Mouse (Mus musculus): ENCODE measurements around the gene Kctd2.
"Not testable (repeated sequence)": the region's sequence is repeated elsewhere in the genome, so short reads cannot be mapped to it uniquely, and the experiment has no call there.

Gene Kctd2

DNA sequence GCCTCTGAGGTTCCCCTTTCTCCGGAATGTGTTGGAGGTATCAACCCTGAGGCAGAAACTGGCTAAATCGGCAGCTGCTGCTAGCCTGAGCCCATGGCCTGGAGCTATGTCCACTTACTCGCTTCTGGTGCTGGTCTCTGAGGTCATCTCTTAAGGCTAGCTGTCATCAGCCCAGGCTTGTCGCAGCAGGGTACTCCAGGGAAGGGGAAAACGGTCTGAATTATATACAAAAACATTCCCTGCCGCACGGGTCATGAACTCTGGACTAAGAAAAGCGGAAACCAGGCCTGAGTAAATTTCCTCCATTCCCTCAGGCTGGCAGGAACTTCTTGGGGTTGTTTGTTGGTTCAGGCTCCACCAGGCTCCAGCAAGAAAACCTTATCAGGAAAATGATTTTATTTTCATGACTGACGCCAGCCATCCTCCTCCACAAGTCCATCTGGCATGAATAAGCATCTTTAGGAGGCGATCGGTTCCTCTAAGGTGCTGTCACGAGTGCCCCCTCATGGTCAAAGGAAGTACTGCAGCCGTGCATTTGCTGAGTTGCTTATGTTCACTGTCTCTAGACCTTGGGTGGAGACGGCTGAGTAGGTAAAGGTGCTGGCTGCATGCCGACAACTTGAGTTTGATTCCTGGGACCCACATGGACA is 53.8 kb downstream of the Kctd2 start:
- DNase-seq (ENCODE audit: low read depth, low spot score) = peak; percentile 91

DNA sequence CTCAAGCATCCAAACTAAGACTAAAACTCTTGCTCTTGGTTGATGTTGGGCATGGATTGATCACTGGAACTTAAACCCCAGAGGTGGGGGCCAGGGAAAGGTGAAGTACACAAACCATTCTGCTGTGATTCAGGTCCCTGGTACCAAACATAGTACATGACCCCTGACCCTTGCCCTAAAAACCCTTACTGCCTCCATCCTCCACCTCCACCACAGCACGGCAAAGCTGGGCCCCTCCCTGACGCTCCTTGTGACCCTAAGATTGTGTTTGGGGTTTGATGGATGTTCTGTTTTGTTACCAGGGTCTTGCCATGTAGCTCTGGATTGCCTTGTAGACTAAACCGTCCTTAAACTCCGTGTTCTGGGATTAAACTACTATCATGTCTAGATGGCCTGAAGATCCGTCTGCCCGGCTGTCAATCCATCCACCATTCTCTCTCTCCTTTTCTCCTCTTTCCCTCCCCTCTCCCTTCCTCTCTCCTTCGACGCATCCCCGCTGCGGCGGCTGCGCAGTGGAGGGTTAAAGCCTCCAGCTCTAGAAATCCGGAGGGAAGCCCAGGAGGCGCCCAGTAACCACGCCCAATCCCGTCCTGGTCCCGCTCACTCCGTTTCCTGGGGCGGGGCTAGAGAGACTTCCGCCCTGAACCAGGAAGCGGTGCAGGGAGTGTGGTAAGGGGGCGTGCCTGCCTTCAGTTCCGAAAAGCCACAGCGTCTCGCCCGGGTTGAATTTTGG is 55.3 kb downstream of the Kctd2 start, which contains the start of gene Armc7:
Armc7 (plus strand) TSS at position 643 of the 733 bp plus-strand sequence.
- DNase-seq (ENCODE audit: low read depth, low spot score) = peak; percentile 93

DNA sequence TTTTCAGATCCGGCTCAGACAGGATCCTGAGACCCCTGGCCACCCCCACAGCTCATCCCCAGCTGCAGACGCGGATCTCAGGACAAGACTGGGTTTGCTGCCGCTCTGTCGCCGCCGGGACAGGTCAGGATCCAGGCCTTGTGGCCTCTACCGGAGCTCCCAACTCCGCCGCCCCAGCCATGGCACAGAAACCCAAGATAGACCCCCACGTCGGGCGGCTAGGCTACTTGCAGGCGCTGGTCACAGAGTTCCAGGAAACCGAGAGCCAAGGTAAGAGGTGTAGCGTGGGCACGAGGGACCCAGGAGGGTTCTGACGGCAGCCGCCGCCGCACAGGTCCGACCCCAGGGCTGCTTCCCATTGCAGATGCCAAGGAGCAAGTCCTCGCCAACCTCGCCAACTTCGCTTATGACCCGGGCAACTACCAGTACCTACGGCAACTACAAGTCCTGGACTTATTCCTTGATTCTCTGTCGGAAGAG is 55.9 kb downstream of the Kctd2 start:
- no peak for DNase-seq (ENCODE audit: low read depth, low spot score)

DNA sequence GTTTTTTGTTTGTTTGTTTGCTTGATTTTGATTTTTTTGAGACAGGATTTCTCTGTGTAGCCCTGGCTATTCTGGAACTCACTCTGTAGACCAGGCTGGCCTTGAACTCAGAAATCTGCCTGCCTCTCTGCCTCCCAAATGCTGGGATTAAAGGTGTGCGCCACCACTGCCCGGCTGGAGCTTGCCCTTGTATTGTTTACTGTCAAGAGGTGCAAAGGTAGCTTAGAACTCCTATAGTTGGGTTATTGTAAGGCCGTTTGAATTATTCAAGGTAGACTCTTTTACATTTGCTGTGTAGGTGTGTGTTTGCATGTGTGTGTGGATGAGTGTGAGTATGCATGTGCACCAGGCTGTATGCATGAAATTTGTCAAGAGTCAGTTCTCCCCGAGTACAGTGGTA is 56.7 kb downstream of the Kctd2 start:
- not testable (repeated sequence) for DNase-seq (ENCODE audit: low read depth, low spot score)

DNA sequence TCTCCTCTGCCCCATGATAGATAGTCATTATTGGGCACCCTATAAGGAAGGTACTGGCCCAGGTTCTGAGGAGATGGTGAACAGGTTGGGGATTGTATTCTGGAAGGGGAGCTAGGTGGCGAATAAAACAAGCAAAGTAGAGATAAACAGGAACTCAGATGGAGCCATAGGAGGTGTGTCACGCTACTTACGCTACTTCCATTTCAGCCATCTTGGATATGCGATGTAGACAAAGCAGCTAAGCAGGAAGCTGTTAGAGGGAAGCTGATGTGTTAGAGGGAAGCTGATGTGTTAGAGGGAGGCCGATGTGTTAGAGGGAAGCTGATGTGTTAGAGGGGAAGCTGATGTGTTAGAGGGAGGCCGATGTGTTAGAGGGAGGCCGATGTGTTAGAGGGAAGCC is 57.5 kb downstream of the Kctd2 start:
- not testable (repeated sequence) for DNase-seq (ENCODE audit: low read depth, low spot score)

DNA sequence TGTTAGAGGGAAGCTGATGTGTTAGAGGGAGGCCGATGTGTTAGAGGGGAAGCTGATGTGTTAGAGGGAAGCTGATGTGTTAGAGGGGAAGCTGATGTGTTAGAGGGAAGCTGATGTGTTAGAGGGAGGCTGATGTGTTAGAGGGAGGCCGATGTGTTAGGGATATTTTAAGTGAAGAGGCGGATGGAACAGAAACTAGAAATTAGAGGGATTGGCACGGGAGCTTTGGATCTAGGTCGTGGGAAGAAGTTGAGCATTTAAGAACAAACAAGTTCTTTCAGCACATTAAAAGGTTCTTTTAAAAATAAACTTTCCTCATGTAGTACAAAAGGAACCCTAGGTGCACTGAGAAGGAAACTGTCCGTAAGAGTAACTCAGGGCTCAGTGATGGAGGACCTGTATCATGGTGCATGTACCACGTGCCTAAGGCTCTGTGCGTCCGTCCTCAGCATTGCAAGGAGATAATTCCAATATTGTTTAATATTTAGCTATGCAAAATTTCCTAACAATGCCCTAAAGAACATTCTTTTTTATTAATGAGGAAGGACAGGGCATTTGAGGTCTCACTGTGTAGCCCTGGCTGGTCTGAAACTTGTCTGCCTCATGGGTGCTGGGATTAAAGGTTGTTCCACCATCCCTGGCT is 58.5 kb downstream of the Kctd2 start:
- no peak for DNase-seq (ENCODE audit: low read depth, low spot score)
